In genomic region chr7:118079097-118079496, GRCm38 (mm10) we compare ENCODE assay signal across 14 mouse cellular contexts. TPM values are rescaled to one million over a fixed set of nuclear protein-coding genes. Genes with fewer than 3 reads are reported as not detected.
A peak's percentile ranks its signal among the peaks of the same experiment; 100 is the strongest.
DNase-seq lines count a peak whose midpoint lies in the region; ATAC-seq and TF ChIP-seq lines count a peak whose summit lies in the region.
"Had no signal": no experiment of that assay in that cellular context is flagged by ENCODE, and none has a peak within 500 bp of the region (broad histone marks: within the 10 kb centered on the region; RNA-seq: fewer than 3 reads in every experiment).

No protein-coding gene starts in this region.

- no peaks in the 10 kb centered on the region for H3K9me3 ChIP-seq in kidney, postnatal 0 days (replicated peaks; ENCODE audit: low read length)
- no peaks in the 10 kb centered on the region for H3K9me3 ChIP-seq in stomach, postnatal 0 days (ENCODE audit: control insufficient read depth, low read length)
- H3K9me3 ChIP-seq: neural tube, embryonic 15.5 days had no signal

- H3K36me3 ChIP-seq in kidney, postnatal 0 days (ENCODE audit: insufficient read depth, low read length), result no peaks in the 10 kb centered on the region
- no peaks in the 10 kb centered on the region for H3K36me3 ChIP-seq in stomach, postnatal 0 days (ENCODE audit: control insufficient read depth, insufficient read depth, low read length)
- H3K36me3 ChIP-seq: neural tube, embryonic 15.5 days had no signal

- no peak overlapping the region for H3K4me2 ChIP-seq in kidney, postnatal 0 days (ENCODE audit: low read length)
- no peak overlapping the region for H3K4me2 ChIP-seq in stomach, postnatal 0 days (replicated peaks; ENCODE audit: low read depth)
- H3K4me2 ChIP-seq: neural tube, embryonic 15.5 days had no signal

- intact Hi-C loops in left cerebral cortex, postnatal 4 days (cut with DNase I), result no loop called here

- no peak overlapping the region for H3K4me3 ChIP-seq in kidney, postnatal 0 days (replicated peaks; ENCODE audit: low read depth, low read length)
- H3K4me3 ChIP-seq in stomach, postnatal 0 days (ENCODE audit: low read depth, low read length), result no peak overlapping the region
- H3K4me3 ChIP-seq: neural tube, embryonic 15.5 days had no signal

- H3K4me1 ChIP-seq in kidney, postnatal 0 days (replicated peaks; ENCODE audit: insufficient read depth, low read length), result no peaks in the 10 kb centered on the region
- H3K4me1 ChIP-seq in stomach, postnatal 0 days (replicated peaks; ENCODE audit: control insufficient read depth, insufficient read depth), result no peaks in the 10 kb centered on the region
- H3K4me1 ChIP-seq: neural tube, embryonic 15.5 days had no signal

- WGBS in kidney, postnatal 0 days, result 90% methylated on average over 5 of the region's 5 CpGs
- 80% methylated on average over 5 of the region's 5 CpGs for WGBS in stomach, postnatal 0 days

- no peak overlapping the region for H3K9ac ChIP-seq in kidney, postnatal 0 days (ENCODE audit: low read depth, low read length)
- H3K9ac ChIP-seq in stomach, postnatal 0 days (ENCODE audit: low read length), result no peak overlapping the region
- H3K9ac ChIP-seq: neural tube, embryonic 15.5 days had no signal

- ATAC-seq in kidney, postnatal 0 days (replicated peaks; ENCODE audit: low FRiP score, low read depth), result no peak
- no peak for ATAC-seq in stomach, postnatal 0 days (ENCODE audit: low FRiP score, low TSS enrichment)
- ATAC-seq: forebrain, embryonic 16.5 days had no signal

- TF ChIP-seq CTCF in kidney, postnatal 0 days (IDR thresholded peaks at IDR 0.05; ENCODE audit: low read depth), result peak; percentile 30; the same call in 1 of the 2 replicates
- TF ChIP-seq CTCF in stomach, postnatal 0 days (IDR thresholded peaks at IDR 0.05; ENCODE audit: low read depth), result peak; percentile 38

- DNase-seq in kidney, postnatal 0 days (ENCODE audit: low spot score), result no peak
- DNase-seq in kidney, postnatal 10 days, result no peak
- DNase-seq in thymus, postnatal 4 days, result peak; percentile 25
- no peak for DNase-seq in thymus, adult 18-20 months
- peak; percentile 44 for DNase-seq in ZHBTc4 (ENCODE audit: low read depth, low spot score)
- no peak for DNase-seq in stomach, postnatal 0 days (ENCODE audit: low spot score)
- DNase-seq in cerebellum, postnatal 36 days, result no peak
- no peak for DNase-seq in left cerebral cortex, postnatal 4 days
- DNase-seq: adrenal gland, adult 8-10 months; heart, postnatal 36 days; liver; right cerebral cortex, postnatal 25 days had no signal

- no peak for TF ChIP-seq EP300 in stomach, postnatal 0 days (optimal IDR thresholded peaks at IDR 0.05)

- no peaks in the 10 kb centered on the region for H3K27me3 ChIP-seq in kidney, postnatal 0 days (ENCODE audit: insufficient read depth, low read length)
- H3K27me3 ChIP-seq in stomach, postnatal 0 days (ENCODE audit: control insufficient read depth, insufficient read depth, low read length), result no peaks in the 10 kb centered on the region
- H3K27me3 ChIP-seq: neural tube, embryonic 15.5 days had no signal

- no peak overlapping the region for H3K27ac ChIP-seq in kidney, postnatal 0 days
- no peak overlapping the region for H3K27ac ChIP-seq in stomach, postnatal 0 days (replicated peaks)
- H3K27ac ChIP-seq: neural tube, embryonic 15.5 days had no signal

RNA-seq across cellular contexts. Expression of gene Rps15a, which starts 36.9 kb away (rescaled TPM):
- polyA plus RNA-seq in kidney, postnatal 0 days (2015; fragmentation: Nextera tagmentation; extraction: Ambion mirVana), result 837 and 1,074 TPM in 2 replicates
- polyA plus RNA-seq in stomach, postnatal 0 days (2015; fragmentation: Nextera tagmentation; extraction: Ambion mirVana), result 610 and 623 TPM in 2 replicates
- 100 to 1,000 TPM; 738 to 789 TPM for total RNA-seq in left cerebral cortex, postnatal 4 days (2021)

RNA-seq across cellular contexts. Expression of gene Arl6ip1, which starts 50.4 kb away (rescaled TPM):
- 534 and 547 TPM in 2 replicates for polyA plus RNA-seq in kidney, postnatal 0 days (2015; fragmentation: Nextera tagmentation; extraction: Ambion mirVana)
- 264 and 345 TPM in 2 replicates for polyA plus RNA-seq in stomach, postnatal 0 days (2015; fragmentation: Nextera tagmentation; extraction: Ambion mirVana)
- total RNA-seq in left cerebral cortex, postnatal 4 days (2021), result 100 to 1,000 TPM; 177 to 189 TPM

Comparison
In these comparisons a context has a peak if more than half of its experiments do, and no peak if none do; other contexts are left out.
1. DNase-seq: peak in thymus, postnatal 4 days (single experiment) and ZHBTc4 (single experiment); none in kidney, postnatal 0 days (single experiment), kidney, postnatal 10 days (single experiment), thymus, adult 18-20 months (0 of 2), stomach, postnatal 0 days (single experiment), cerebellum, postnatal 36 days (0 of 2) and left cerebral cortex, postnatal 4 days (single experiment).